Mouse (Mus musculus) embryonic fibroblast, embryonic 13.5 days (primary cell): ENCODE data around the gene Ccdc51.

Experiments
- CTCF ChIP-seq: IDR thresholded peaks from 2 replicates; pipeline ENCODE4 v1.5.1; 2011; ENCODE audit warnings: mild to moderate bottlenecking, control low read depth, low read length, moderate library complexity, borderline replicate concordance; ENCODE audit not compliant: insufficient read depth
- POLR2A ChIP-seq: IDR thresholded peaks from 2 replicates; pipeline ENCODE4 v1.6.1; 2011; ENCODE audit warnings: low read depth, mild to moderate bottlenecking, control low read depth, low read length, moderate library complexity

- no peak for TF ChIP-seq CTCF
- TF ChIP-seq POLR2A: no peak
These were observed 32.0 kb downstream of the Ccdc51 start for GRCm38 (mm10) chr9:109114276-109114675.
